Mouse (Mus musculus) stomach, postnatal 0 days (tissue): ENCODE measurements around the gene Lix1l. TPM values are rescaled to one million over a fixed set of nuclear protein-coding genes. Genes with fewer than 3 reads are reported as not detected.

Source experiments
- ATAC-seq: fragments of 200-750 bp; cut with Nextera tagmentation; 2 replicates; pipeline ENCODE4 v1.8.0; 2017; ENCODE audit not compliant: low FRiP score, low TSS enrichment
- DNase-seq: peaks from one replicate; pipeline ENCODE4 v3.0.0-alpha.2; 2016; ENCODE audit warnings: low spot score
- H3K27ac ChIP-seq: fragments of 300-500 bp; sonication (generic); replicated peaks from 2 replicates; pipeline ENCODE4 v1.5.1; 2014; ENCODE audit warnings: mild to moderate bottlenecking, control low read depth
- H3K27me3 ChIP-seq: fragments of 300-500 bp; sonication (generic); 2 replicates; pipeline ENCODE4 v1.6.1; 2014; ENCODE audit warnings: low read length; ENCODE audit not compliant: control insufficient read depth, insufficient read depth
- H3K36me3 ChIP-seq: fragments of 300-500 bp; sonication (generic); 2 replicates; pipeline ENCODE4 v1.6.1; 2014; ENCODE audit warnings: low read length, mixed read lengths; ENCODE audit not compliant: control insufficient read depth, insufficient read depth
- H3K4me1 ChIP-seq: fragments of 300-500 bp; sonication (generic); replicated peaks from 2 replicates; pipeline ENCODE4 v1.6.1; 2014; ENCODE audit warnings: antibody characterized with exemption; ENCODE audit not compliant: control insufficient read depth, insufficient read depth
- H3K4me2 ChIP-seq: fragments of 300-500 bp; sonication (generic); replicated peaks from 2 replicates; pipeline ENCODE4 v1.6.1; 2014; ENCODE audit warnings: low read depth, mild to moderate bottlenecking, control low read depth, moderate library complexity
- H3K4me3 ChIP-seq: fragments of 300-500 bp; sonication (generic); 2 replicates; pipeline ENCODE4 v1.5.1; 2014; ENCODE audit warnings: low read depth, low read length, control low read depth
- H3K9ac ChIP-seq: fragments of 300-500 bp; sonication (generic); 2 replicates; pipeline ENCODE4 v1.6.1; 2014; ENCODE audit warnings: mild to moderate bottlenecking, low read length, control low read depth, mixed read lengths
- H3K9me3 ChIP-seq: fragments of 300-500 bp; sonication (generic); 2 replicates; pipeline ENCODE4 v1.6.1; 2016; ENCODE audit warnings: low read length; ENCODE audit not compliant: control insufficient read depth
- CTCF ChIP-seq: IDR thresholded peaks from 2 replicates; pipeline ENCODE4 v1.5.1; 2016; ENCODE audit warnings: antibody characterized with exemption, low read depth, mild to moderate bottlenecking, moderate library complexity
- EP300 ChIP-seq: optimal IDR thresholded peaks from 2 replicates; pipeline ENCODE3; 2016; ENCODE audit warnings: antibody characterized with exemption
- WGBS: fragments of 180-500 bp; shearing (Covaris S2); extraction: QIAGEN DNeasy Blood & Tissue Kit; methylation state at CpG from one replicate; pipeline ENCODE4 v1.1.7; 2014; 5-methylcytosine and 5-hydroxymethylcytosine counted together
- polyA plus RNA-seq: library from polyadenylated mRNA; unstranded; fragments of >200 nt; fragmentation: Nextera tagmentation; extraction: Ambion mirVana; gene quantifications from 2 replicates; pipeline ENCODE4 v1.2.1, GENCODE M21; 2015

Gene Lix1l
- polyA plus RNA-seq, 1 experiment from 2014 or later: 3.8 TPM

DNA sequence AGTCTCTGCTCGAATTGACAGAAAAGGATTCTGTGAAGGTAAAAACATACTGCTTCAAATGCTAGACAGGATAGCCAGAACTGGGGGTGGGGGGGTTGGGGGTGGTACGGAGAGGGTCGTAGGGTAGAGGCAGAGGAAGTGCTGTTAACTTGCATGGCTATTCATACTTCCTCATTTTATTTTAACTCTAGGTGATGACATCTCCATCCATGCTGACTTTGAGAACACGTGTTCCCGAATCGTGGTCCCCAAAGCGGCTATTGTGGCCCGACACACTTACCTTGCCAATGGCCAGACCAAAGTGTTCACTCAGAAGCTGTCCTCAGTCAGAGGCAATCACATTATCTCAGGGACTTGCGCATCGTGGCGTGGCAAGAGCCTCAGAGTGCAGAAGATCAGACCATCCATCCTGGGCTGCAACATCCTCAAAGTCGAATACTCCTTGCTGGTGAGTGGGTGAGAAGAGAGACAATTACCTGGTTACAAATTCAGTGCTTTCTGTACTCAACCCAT is 41.5 kb upstream of the Lix1l start:
- DNase-seq: peak; percentile 46
- Histone ChIP-seq H3K36me3 (peaks cover 23% of the 10 kb centered on the region), H3K4me2 (peak overlapping the region; percentile 78), H3K4me1 (0 out of 2 replicates have a peak, but pooled peaks cover 3% of the 10 kb centered on the region), H3K4me3 (peak overlapping the region; percentile 93), H3K27me3 (no peaks in the 10 kb centered on the region), H3K9ac (peak overlapping the region; percentile 100), H3K9me3 (no peaks in the 10 kb centered on the region), H3K27ac (peak overlapping the region; percentile 99)
- 29% methylated on average over 12 of the region's 12 CpGs for WGBS
- no peak for ATAC-seq
- TF ChIP-seq CTCF (no peak), EP300 (no peak)

DNA sequence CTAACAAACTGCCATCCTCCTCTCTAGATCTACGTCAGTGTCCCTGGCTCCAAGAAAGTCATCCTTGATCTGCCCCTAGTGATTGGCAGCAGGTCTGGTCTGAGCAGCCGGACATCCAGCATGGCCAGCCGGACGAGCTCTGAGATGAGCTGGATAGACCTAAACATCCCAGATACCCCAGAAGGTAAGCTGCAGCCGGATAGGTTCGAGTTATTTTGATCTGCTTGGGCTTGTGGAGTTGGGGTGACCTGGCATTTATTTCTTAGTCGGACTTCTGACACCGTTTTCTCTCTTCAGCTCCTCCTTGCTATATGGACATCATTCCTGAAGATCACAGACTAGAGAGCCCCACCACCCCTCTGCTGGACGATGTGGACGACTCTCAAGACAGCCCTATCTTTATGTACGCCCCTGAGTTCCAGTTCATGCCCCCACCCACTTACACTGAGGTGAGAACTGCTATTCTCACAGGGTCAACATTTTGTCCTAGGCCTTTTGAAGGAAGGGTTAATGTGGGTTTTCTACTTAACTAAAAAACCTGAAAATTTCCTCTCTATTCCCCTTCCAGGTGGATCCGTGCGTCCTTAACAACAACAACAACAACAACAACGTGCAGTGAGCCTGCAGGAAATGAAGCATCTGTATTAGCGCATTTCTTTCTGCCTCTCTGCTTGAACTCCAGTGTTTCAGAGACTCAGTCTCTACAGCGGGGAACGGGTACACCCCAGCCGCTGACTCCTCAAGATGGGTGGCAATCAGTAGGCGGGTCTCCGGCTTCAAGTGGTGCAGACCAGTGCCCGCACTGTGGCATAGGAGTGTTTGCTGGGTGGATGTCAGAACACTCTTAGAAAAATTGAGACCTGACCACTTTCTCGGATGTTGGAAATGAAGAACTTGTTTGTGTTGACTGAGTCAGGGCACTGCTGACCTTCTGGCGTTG is 40.8 kb upstream of the Lix1l start:
- H3K9ac ChIP-seq: peak overlapping the region; percentile 100
- H3K4me3 ChIP-seq: peak overlapping the region; percentile 93
- H3K27ac ChIP-seq: peak overlapping the region; percentile 99
- H3K9me3 ChIP-seq: no peaks in the 10 kb centered on the region
- ATAC-seq (no peak), DNase-seq (peak; percentile 52)
- H3K36me3 ChIP-seq: peaks cover 23% of the 10 kb centered on the region
- 0 out of 2 replicates have a peak, but pooled peaks cover 6% of the 10 kb centered on the region for H3K4me1 ChIP-seq
- WGBS: 39% methylated on average over 23 of the region's 23 CpGs
- TF ChIP-seq CTCF: no peak
- TF ChIP-seq EP300: no peak
- H3K27me3 ChIP-seq: no peaks in the 10 kb centered on the region
- peak overlapping the region; percentile 78 for H3K4me2 ChIP-seq

DNA sequence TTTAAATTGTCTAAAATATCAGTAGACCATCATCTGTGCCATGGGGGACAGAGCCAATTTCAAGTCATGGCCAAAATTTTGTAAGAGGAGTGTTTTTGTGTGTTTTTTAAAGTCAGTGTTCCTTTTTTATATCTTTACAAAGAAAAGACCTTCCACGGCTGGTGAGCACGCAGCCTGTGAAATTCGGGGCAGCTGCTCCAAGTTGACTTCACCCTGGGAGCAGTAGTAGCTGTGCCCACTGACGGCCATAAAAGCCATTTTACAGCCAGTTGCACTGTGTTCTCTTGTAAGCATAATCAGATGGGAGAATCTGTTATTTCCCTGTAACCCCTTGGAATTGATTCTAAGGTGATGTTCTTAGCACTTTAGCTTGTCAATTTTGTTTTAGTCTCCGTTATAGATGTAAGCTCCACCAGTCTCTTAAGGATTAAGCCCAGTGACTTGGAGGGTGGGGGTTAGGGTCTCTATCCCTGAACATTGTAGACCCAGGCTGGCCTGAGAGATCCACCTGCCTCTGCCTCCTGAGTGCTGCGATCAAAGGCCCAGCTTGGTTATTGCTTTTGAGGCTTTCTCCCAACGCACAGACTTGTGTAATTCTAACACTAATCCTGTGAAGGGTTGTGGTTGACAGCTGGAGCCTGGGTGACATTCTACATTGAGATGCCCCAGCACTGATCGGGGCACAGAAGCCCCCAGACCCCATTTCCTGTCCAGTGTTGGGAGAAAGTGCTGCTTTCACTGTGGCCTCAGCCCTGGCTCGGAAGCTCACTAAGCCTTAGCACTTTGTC is 39.9 kb upstream of the Lix1l start:
- ATAC-seq: no peak
- Histone ChIP-seq H3K4me3 (peak overlapping the region; percentile 93), H3K4me2 (peak overlapping the region; percentile 78), H3K9me3 (no peaks in the 10 kb centered on the region), H3K27ac (peak overlapping the region; percentile 99), H3K9ac (peak overlapping the region; percentile 100), H3K4me1 (0 out of 2 replicates have a peak, but pooled peaks cover 3% of the 10 kb centered on the region), H3K36me3 (peaks cover 23% of the 10 kb centered on the region), H3K27me3 (no peaks in the 10 kb centered on the region)
- peak; percentile 43 for DNase-seq
- 52% methylated on average over 9 of the region's 9 CpGs for WGBS
- TF ChIP-seq CTCF (no peak), EP300 (peak; percentile 51)

DNA sequence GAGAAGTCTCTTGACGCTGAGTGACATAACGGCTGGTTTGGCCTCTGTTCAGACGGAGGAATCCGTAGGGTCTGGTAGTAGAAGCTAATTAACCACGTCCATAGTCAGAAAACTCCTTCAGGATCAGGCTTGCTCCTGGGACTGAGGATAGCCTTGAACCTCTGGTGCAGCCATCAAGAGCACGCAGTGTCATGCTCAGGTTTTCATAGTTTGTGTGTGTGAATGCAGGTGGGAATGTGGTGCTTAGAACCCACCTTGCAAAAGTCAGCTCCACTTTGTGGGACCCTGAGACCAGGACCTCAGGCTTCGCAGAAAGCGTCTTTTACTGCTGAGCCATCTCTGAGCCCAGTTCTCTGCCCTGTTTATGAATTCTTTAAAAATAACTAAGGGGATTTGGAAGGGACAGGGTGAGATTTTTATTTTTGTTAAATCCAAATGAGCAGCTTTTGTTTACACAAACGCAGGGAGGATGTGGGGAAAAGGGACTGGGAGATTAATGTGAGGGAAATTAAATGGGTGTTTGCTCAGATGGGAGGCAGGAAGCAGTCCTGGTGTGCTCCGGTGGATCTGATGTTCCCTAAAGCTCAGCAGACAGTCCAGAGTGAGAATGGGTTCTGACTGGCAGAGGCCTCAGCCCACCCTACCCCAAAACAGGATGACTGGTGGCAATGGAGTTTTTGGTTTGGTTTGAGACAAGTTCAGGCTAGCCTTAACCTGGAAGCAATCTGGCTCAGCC is 38.8 kb upstream of the Lix1l start:
- TF ChIP-seq EP300 (no peak), CTCF (no peak)
- DNase-seq: peak; percentile 69
- Histone ChIP-seq H3K9ac (peak overlapping the region; percentile 100), H3K9me3 (no peaks in the 10 kb centered on the region), H3K27me3 (no peaks in the 10 kb centered on the region), H3K27ac (peak overlapping the region; percentile 81), H3K4me2 (peak overlapping the region; percentile 78), H3K4me3 (peak overlapping the region; percentile 93), H3K36me3 (peaks cover 23% of the 10 kb centered on the region), H3K4me1 (0 out of 2 replicates have a peak, but pooled peaks cover 3% of the 10 kb centered on the region)
- WGBS: 25% methylated on average over 10 of the region's 10 CpGs
- peak; percentile 33 for ATAC-seq

DNA sequence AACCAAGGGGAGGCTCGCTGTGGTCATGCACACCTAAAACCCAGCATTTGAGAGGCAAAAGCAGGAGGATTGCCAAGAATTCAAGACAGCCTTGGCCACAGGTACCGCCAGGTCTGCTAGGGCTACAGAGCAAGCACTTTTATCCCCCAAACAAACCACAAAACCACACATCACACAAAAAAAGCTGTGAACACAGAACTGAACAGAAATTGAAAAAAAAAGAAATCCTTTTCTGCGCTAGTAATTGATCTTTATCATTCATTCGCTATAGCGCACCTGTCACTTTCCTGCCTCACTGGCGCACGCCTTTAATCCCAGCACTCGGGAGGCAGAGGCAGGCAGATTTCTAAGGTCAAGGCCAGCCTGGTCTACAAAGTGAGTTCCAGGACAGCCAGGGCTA is 37.7 kb upstream of the Lix1l start:
- Histone ChIP-seq H3K27ac (peak overlapping the region; percentile 87), H3K9ac (no peak overlapping the region), H3K4me1 (0 out of 2 replicates have a peak, but pooled peaks cover 3% of the 10 kb centered on the region), H3K27me3 (no peaks in the 10 kb centered on the region), H3K4me2 (no peak overlapping the region), H3K36me3 (peaks cover 23% of the 10 kb centered on the region), H3K9me3 (no peaks in the 10 kb centered on the region), H3K4me3 (no peak overlapping the region)
- no peak for ATAC-seq
- WGBS: 83% methylated on average over 8 of the region's 8 CpGs
- peak; percentile 42 for DNase-seq
- TF ChIP-seq EP300 (no peak), CTCF (no peak)
